Mouse (Mus musculus) limb, embryonic 12.5 days (tissue): ENCODE results near the gene P2rx3. TPM values are rescaled to one million over a fixed set of nuclear protein-coding genes. Genes with fewer than 3 reads are reported as not detected.

Experiments
- ATAC-seq: fragments of 200-750 bp; cut with Nextera tagmentation; 2 replicates; pipeline ENCODE4 v1.8.0; 2017; ENCODE audit warnings: low read depth, moderate TSS enrichment; ENCODE audit not compliant: insufficient number of reproducible peaks, insufficient read depth, low FRiP score, low TSS enrichment
- H3K27ac ChIP-seq: fragments of 300-500 bp; sonication (generic); 2 replicates; pipeline ENCODE4 v1.5.1; 2016; ENCODE audit warnings: mild to moderate bottlenecking, moderate library complexity
- H3K27me3 ChIP-seq: fragments of 300-500 bp; sonication (generic); 2 replicates; pipeline ENCODE4 v1.6.1; 2016; ENCODE audit warnings: mild to moderate bottlenecking, moderate library complexity
- H3K36me3 ChIP-seq: fragments of 300-500 bp; sonication (generic); 2 replicates; pipeline ENCODE4 v1.6.1; 2016; ENCODE audit warnings: mild to moderate bottlenecking, moderate library complexity
- H3K4me1 ChIP-seq: fragments of 300-500 bp; sonication (generic); replicated peaks from 2 replicates; pipeline ENCODE4 v1.6.1; 2016
- H3K4me2 ChIP-seq: fragments of 300-500 bp; sonication (generic); 2 replicates; pipeline ENCODE4 v1.6.1; 2016; ENCODE audit warnings: mild to moderate bottlenecking, moderate library complexity
- H3K4me3 ChIP-seq: fragments of 300-500 bp; sonication (generic); replicated peaks from 2 replicates; pipeline ENCODE4 v1.5.1; 2016; ENCODE audit warnings: mild to moderate bottlenecking
- H3K9ac ChIP-seq: fragments of 300-500 bp; sonication (generic); replicated peaks from 2 replicates; pipeline ENCODE4 v1.6.1; 2016; ENCODE audit warnings: mild to moderate bottlenecking, moderate library complexity
- H3K9me3 ChIP-seq: fragments of 300-500 bp; sonication (generic); 2 replicates; pipeline ENCODE4 v1.6.1; 2016; ENCODE audit warnings: mild to moderate bottlenecking, moderate library complexity
- WGBS: fragments of 180-500 bp; shearing (Covaris S2); methylation state at CpG from one replicate; pipeline ENCODE4 v1.1.7; 2016; 5-methylcytosine and 5-hydroxymethylcytosine counted together
- polyA plus RNA-seq: library from polyadenylated mRNA; unstranded; fragments of >200 nt; fragmentation: Nextera tagmentation; extraction: Ambion mirVana; gene quantifications from 2 replicates; pipeline ENCODE4 v1.2.1, GENCODE M21; 2016

The P2rx3 gene
- polyA plus RNA-seq, 1 experiment from 2014 or later, result 2.2 TPM

- peak overlapping the region; percentile 85 for H3K4me2 ChIP-seq
- no peaks in the 10 kb centered on the region for H3K9me3 ChIP-seq
- peaks cover 48% of the 10 kb centered on the region for H3K36me3 ChIP-seq
- H3K27ac ChIP-seq, result no peak overlapping the region
- peaks cover 16% of the 10 kb centered on the region for H3K4me1 ChIP-seq
- H3K27me3 ChIP-seq, result no peaks in the 10 kb centered on the region
- H3K4me3 ChIP-seq, result peak overlapping the region; percentile 80
- ATAC-seq, result no peak
- H3K9ac ChIP-seq, result peak overlapping the region; percentile 89
- 88% methylated on average over 13 of the region's 13 CpGs for WGBS
Measured at GRCm38 (mm10) chr2:85038336-85038735, 1.1 kb upstream of the P2rx3 start.

- peaks cover 30% of the 10 kb centered on the region for H3K36me3 ChIP-seq
- H3K4me2 ChIP-seq, result peak overlapping the region; percentile 85
- peak; percentile 23; the same call in 1 of the 2 replicates for ATAC-seq
- peak overlapping the region; percentile 80 for H3K4me3 ChIP-seq
- H3K9ac ChIP-seq, result peak overlapping the region; percentile 89
- 9% methylated on average over 11 of the region's 11 CpGs for WGBS
- no peaks in the 10 kb centered on the region for H3K9me3 ChIP-seq
- H3K4me1 ChIP-seq, result peaks cover 16% of the 10 kb centered on the region
- no peaks in the 10 kb centered on the region for H3K27me3 ChIP-seq
- H3K27ac ChIP-seq, result peak overlapping the region; percentile 92
Measured at GRCm38 (mm10) chr2:85036507-85037046, 685 bp downstream of the P2rx3 start.

- Histone ChIP-seq H3K4me2 (no peak overlapping the region), H3K9ac (no peak overlapping the region), H3K27me3 (no peaks in the 10 kb centered on the region), H3K36me3 (peaks cover 6% of the 10 kb centered on the region), H3K27ac (no peak overlapping the region), H3K4me1 (peaks cover 16% of the 10 kb centered on the region), H3K9me3 (no peaks in the 10 kb centered on the region), H3K4me3 (no peak overlapping the region)
- 92% methylated on average over 7 of the region's 7 CpGs for WGBS
- no peak for ATAC-seq
Measured at GRCm38 (mm10) chr2:85034169-85034568, 3.1 kb downstream of the P2rx3 start.

GRCm38 (mm10) chr2:85033121-85033520 lies 4.1 kb downstream of the P2rx3 start:
- Histone ChIP-seq H3K9ac (no peak overlapping the region), H3K4me1 (peaks cover 10% of the 10 kb centered on the region), H3K4me3 (no peak overlapping the region), H3K36me3 (no peaks in the 10 kb centered on the region), H3K4me2 (no peak overlapping the region), H3K27me3 (no peaks in the 10 kb centered on the region), H3K9me3 (no peaks in the 10 kb centered on the region), H3K27ac (no peak overlapping the region)
- WGBS, result 74% methylated on average over 2 of the region's 2 CpGs
- no peak for ATAC-seq

- Histone ChIP-seq H3K4me2 (no peak overlapping the region), H3K4me3 (no peak overlapping the region), H3K9ac (0 out of 2 replicates have a peak overlapping the region, but pooled peaks have one; percentile 12), H3K9me3 (no peaks in the 10 kb centered on the region), H3K27me3 (no peaks in the 10 kb centered on the region), H3K36me3 (no peaks in the 10 kb centered on the region), H3K27ac (no peak overlapping the region), H3K4me1 (peaks cover 1% of the 10 kb centered on the region; the same call in 1 of the 2 replicates)
- no peak for ATAC-seq
- 67% methylated on average over 6 of the region's 6 CpGs for WGBS
Measured at GRCm38 (mm10) chr2:85030989-85031388, 6.3 kb downstream of the P2rx3 start.

GRCm38 (mm10) chr2:85029897-85030296 lies 7.4 kb downstream of the P2rx3 start:
- Histone ChIP-seq H3K27ac (no peak overlapping the region), H3K9ac (no peak overlapping the region), H3K27me3 (no peaks in the 10 kb centered on the region), H3K9me3 (no peaks in the 10 kb centered on the region), H3K4me1 (no peaks in the 10 kb centered on the region), H3K4me2 (no peak overlapping the region), H3K36me3 (no peaks in the 10 kb centered on the region), H3K4me3 (no peak overlapping the region)
- ATAC-seq, result no peak
- 26% methylated on average over 6 of the region's 6 CpGs for WGBS

GRCm38 (mm10) chr2:85027281-85027680 lies 10.0 kb downstream of the P2rx3 start:
- ATAC-seq, result no peak
- WGBS, result 71% methylated on average over 5 of the region's 5 CpGs
- no peaks in the 10 kb centered on the region for H3K9me3 ChIP-seq

GRCm38 (mm10) chr2:85026178-85026577 lies 11.1 kb downstream of the P2rx3 start:
- ATAC-seq, result no peak
- no peak overlapping the region for H3K4me3 ChIP-seq
- H3K27ac ChIP-seq, result no peak overlapping the region
- no peaks in the 10 kb centered on the region for H3K4me1 ChIP-seq
- 81% methylated on average over 3 of the region's 3 CpGs for WGBS
- H3K9ac ChIP-seq, result no peak overlapping the region
- no peaks in the 10 kb centered on the region for H3K27me3 ChIP-seq
- H3K4me2 ChIP-seq, result no peak overlapping the region
- no peaks in the 10 kb centered on the region for H3K9me3 ChIP-seq
- H3K36me3 ChIP-seq, result no peaks in the 10 kb centered on the region

More at GRCm38 (mm10) chr2:85027281-85027680, 10.0 kb downstream of the P2rx3 start:
- H3K27me3 ChIP-seq, result no peaks in the 10 kb centered on the region
- H3K36me3 ChIP-seq, result no peaks in the 10 kb centered on the region
- no peak overlapping the region for H3K4me2 ChIP-seq
- H3K27ac ChIP-seq, result no peak overlapping the region
- no peaks in the 10 kb centered on the region for H3K4me1 ChIP-seq
- H3K9ac ChIP-seq, result no peak overlapping the region
- H3K4me3 ChIP-seq, result no peak overlapping the region

GRCm38 (mm10) chr2:85022043-85022442 lies 15.2 kb downstream of the P2rx3 start:
- no peaks in the 10 kb centered on the region for H3K36me3 ChIP-seq
- no peak overlapping the region for H3K27ac ChIP-seq
- no peaks in the 10 kb centered on the region for H3K9me3 ChIP-seq
- no peaks in the 10 kb centered on the region for H3K27me3 ChIP-seq
- 23% methylated on average over 4 of the region's 4 CpGs for WGBS
- H3K4me2 ChIP-seq, result no peak overlapping the region
- 0 out of 2 replicates have a peak, but pooled peaks have one; percentile 38 for ATAC-seq
- no peak overlapping the region for H3K4me3 ChIP-seq
- H3K9ac ChIP-seq, result no peak overlapping the region
- no peaks in the 10 kb centered on the region for H3K4me1 ChIP-seq

GRCm38 (mm10) chr2:85014588-85014982 lies 22.7 kb downstream of the P2rx3 start:
- H3K9ac ChIP-seq, result no peak overlapping the region
- WGBS, result 27% methylated on average over 3 of the region's 3 CpGs
- peaks cover 12% of the 10 kb centered on the region for H3K4me1 ChIP-seq
- no peak overlapping the region for H3K4me2 ChIP-seq
- H3K27me3 ChIP-seq, result no peaks in the 10 kb centered on the region
- no peak overlapping the region for H3K4me3 ChIP-seq
- H3K36me3 ChIP-seq, result no peaks in the 10 kb centered on the region
- no peak for ATAC-seq
- no peaks in the 10 kb centered on the region for H3K9me3 ChIP-seq
- no peak overlapping the region for H3K27ac ChIP-seq

- H3K36me3 ChIP-seq, result no peaks in the 10 kb centered on the region
- H3K9me3 ChIP-seq, result no peaks in the 10 kb centered on the region
- H3K27me3 ChIP-seq, result no peaks in the 10 kb centered on the region
- no peak overlapping the region for H3K27ac ChIP-seq
- WGBS, result 80% methylated on average over 5 of the region's 5 CpGs
- no peak for ATAC-seq
- no peak overlapping the region for H3K4me3 ChIP-seq
- peaks cover 12% of the 10 kb centered on the region for H3K4me1 ChIP-seq
- H3K4me2 ChIP-seq, result no peak overlapping the region
- H3K9ac ChIP-seq, result no peak overlapping the region
Measured at GRCm38 (mm10) chr2:85013826-85014587, 23.3 kb downstream of the P2rx3 start.
